Mouse (Mus musculus): ENCODE data around the gene Mis18a. TPM values are rescaled to one million over a fixed set of nuclear protein-coding genes. Genes with fewer than 3 reads are reported as not detected.

Gene Mis18a
- total RNA-seq (2015), result 117 and 121 TPM in 2 replicates
- 68.6 and 70.6 TPM in 2 replicates for total RNA-seq (2017)

DNA sequence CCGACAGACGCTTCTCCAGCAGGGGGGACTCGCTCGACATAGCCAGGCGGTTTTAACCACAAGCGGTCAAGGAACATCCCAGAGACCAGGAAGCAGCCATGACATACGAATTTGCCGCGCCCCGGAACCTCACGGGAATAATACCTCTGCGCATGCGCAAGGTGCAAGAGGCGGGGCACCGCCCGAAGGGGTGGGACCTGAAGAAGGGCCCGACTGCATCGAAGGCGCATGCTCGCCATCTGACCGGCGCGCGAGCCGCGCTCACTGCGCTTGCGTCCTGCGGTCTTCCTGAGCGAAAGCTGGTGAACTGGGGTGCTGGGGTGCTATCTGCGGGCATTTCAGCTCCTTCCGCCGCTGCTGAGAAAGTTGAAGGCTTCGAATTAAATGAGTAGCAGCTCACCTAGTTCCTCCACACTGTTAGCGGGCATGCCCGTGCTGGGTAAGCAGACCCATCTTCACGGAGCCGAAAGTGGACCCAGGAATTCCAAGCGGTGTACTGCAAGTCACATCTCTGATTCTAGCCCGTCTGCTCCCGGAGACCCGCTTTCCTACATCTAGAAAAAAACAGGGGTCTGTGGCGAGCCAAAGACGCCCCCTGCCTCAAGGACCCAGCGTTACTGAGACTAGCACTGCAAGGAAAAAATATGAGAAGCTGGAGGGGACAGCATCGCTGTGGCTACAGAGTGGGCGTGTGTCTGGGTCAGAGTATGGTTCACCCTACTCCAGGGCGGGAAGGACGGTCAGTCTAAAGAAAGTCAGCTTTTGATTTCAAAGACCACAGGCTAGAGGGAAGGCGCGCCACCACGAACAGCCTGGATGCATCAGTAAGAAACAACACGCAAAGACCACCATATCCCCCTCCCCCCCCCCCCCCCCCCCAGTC is at the start of gene Mis18a:
TSS of gene Mis18a (minus strand) at position 172 of the 883 bp plus-strand sequence.
- ATAC-seq (ENCODE audit: poor library complexity, severe bottlenecking), result peak; percentile 89

- no peak for ATAC-seq (ENCODE audit: poor library complexity, severe bottlenecking)
Measured at GRCm38 (mm10) chr16:90775946-90776520, 48.8 kb upstream of the Mis18a start.

DNA sequence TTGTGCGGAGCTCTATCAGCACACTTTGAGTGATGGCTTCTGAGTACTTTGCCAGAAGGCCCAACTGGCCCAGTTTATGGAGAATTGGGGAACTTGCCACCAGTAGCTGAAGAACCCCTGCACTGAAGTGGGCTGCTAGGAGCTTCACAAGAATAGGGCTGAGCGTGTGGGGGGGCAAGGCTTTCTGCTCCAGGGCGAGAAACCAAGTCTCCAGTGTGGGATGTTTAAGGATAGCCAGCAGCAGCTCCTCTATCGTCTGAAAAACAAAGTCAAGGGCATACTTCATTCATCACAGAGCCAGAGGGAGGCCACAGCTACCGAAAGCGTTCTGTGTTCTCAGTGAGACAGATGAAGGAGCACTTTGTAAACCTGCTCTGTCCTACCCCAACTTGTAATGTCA is 47.4 kb upstream of the Mis18a start:
- ATAC-seq (ENCODE audit: poor library complexity, severe bottlenecking), result no peak

GRCm38 (mm10) chr16:90774216-90774615 is 47.0 kb upstream of the Mis18a start:
- no peak for ATAC-seq (ENCODE audit: poor library complexity, severe bottlenecking)

DNA sequence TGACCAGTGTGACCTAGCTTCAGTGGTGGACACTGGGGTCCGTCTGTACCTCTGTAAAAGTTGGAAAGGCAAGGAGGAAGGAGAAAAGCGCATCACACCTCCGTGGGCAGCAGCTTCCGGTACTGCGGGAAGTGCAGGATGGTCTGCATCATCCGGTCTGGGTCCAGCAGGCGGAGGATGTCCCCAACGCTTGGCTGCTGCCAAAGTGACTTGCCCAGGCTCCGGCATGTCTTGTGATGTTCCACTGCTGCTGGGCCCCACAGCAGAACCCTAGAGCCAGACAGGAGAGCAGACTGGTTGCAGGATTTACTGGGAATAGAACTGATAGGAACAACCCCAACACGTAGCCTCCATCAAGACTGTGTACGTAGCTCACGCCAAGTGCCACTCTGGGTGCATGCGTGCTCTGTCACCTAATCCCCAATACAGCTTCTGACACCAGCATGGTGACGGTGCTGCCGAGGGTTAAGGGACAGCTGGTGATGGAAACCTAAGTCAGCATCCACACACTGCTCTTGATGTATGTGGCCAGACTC is 39.8 kb upstream of the Mis18a start:
- ATAC-seq (ENCODE audit: poor library complexity, severe bottlenecking), result no peak

GRCm38 (mm10) chr16:90765195-90765877 is 38.1 kb upstream of the Mis18a start:
- ATAC-seq (ENCODE audit: poor library complexity, severe bottlenecking), result peak; percentile 72

DNA sequence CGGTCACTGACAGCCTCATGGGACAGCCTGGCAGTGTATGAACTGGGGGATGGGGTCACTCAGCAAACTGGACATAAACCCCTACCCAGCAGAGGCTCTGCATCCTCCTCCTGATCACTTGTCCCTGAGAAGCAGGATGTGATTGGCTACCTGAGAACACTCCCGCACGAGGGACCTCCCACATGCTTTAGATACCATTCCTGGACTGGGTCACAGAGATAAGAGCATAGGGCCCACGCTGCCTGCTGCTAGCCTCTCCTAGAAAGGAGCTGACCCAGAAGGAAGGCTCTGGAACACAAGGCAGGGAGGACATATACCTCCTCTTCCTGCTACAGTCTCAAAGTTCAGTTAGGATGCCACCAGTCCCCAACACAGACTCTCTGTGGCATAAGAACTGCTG is 33.3 kb upstream of the Mis18a start:
- no peak for ATAC-seq (ENCODE audit: poor library complexity, severe bottlenecking)

- ATAC-seq (ENCODE audit: poor library complexity, severe bottlenecking), result no peak
Measured at GRCm38 (mm10) chr16:90759335-90759734, 32.1 kb upstream of the Mis18a start.

- ATAC-seq (ENCODE audit: poor library complexity, severe bottlenecking), result no peak
Measured at GRCm38 (mm10) chr16:90753386-90753941, 26.3 kb upstream of the Mis18a start.

DNA sequence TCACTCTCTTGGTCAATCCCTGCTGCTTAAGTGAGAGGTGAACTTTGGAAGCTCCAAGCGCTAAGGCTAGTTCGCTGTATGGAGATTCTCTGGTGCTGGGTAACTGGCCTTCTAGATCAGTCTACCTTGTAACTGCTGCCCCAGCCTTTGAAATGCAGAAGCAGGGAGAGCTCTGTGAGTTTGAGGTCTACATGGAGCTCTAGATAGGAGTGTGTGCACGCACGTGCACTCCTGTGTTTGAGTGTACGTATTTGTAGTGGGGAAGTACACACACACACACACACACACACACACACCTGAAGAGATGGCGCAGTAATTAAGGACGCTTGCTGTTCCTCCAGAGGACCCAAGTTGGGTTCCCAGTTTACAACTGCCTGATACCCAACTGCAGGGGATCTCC is 21.0 kb upstream of the Mis18a start:
- ATAC-seq (ENCODE audit: poor library complexity, severe bottlenecking), result no peak

DNA sequence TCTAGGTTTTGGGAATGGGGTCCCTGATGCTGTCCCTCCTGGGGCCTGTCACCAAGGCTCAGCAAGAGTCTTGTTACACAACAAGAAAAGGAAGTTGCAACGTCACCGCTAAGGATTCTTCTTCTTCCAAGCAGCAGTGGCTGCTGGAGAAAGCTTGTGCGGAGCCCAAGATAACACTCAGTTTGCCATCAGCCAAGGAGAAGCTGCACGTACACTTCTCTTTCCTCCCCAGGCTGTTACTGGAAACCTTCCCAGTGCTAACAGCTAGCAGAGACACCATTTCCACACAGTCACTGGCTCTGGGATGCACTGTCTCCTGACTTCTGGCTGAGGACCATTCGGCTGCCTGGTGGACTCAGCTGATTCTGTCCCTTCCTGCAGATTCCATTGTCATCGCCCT is 19.9 kb upstream of the Mis18a start:
- peak; percentile 50 for ATAC-seq (ENCODE audit: poor library complexity, severe bottlenecking)

- ATAC-seq (ENCODE audit: poor library complexity, severe bottlenecking), result no peak
Measured at GRCm38 (mm10) chr16:90738092-90738956, 11.1 kb upstream of the Mis18a start, which contains the start of gene Mrap. Gene Mrap, plus strand, starts transcription at chr16:90738207.

- no peak for ATAC-seq (ENCODE audit: poor library complexity, severe bottlenecking)
Measured at GRCm38 (mm10) chr16:90736672-90737270, 9.6 kb upstream of the Mis18a start.

- no peak for ATAC-seq (ENCODE audit: poor library complexity, severe bottlenecking)
Measured at GRCm38 (mm10) chr16:90735611-90736010, 8.4 kb upstream of the Mis18a start.

DNA sequence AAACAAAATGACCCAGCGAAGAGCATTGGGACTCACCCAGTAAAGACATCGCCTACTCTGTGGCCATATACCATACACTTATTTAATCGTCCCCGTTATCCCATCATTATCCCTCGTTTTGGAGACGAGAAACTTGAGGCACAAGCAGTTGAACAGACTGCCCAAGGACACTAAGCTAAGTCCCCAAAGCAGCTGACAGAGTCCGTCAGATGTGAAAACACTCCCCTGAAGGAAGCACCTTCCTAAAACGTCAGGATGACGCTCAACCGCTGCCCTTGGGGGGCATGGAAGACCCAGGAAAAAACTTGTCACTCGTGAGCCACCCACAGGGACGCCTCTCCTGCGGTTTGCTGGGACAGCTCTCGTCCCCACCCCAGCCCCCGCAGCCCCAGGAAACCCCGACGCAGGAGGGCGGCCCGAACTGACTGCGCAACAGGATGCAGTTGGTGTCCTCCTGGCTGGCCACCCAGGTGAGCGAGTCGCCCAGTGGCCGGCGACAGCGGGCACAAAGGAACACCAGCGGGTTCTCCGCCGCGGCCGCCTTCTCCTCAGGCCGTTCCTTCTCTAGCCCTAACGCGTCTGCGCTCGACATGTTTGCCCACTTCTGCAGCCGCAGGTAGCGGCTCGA is 490 bp downstream of the Mis18a start:
- ATAC-seq (ENCODE audit: poor library complexity, severe bottlenecking), result peak; percentile 57

DNA sequence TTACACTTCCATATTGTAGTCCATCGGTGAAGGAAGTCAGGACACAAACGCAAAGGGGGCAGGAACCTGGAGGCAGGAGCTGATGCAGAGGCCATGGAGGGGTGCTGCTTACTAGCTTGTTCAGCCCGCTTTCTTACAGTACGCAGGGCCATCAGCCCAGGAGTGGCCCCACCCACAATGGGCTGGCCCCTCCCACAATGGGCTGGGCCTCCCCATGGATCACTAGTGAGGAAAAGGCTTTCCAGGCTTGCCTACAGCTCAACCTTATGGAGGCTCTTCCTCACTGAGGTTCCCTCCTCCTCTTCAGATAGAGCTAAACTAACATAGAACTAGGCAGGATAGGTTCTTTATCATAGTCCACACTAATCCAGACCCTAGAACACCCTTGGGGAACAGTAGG is 3.2 kb downstream of the Mis18a start:
- no peak for ATAC-seq (ENCODE audit: poor library complexity, severe bottlenecking)

DNA sequence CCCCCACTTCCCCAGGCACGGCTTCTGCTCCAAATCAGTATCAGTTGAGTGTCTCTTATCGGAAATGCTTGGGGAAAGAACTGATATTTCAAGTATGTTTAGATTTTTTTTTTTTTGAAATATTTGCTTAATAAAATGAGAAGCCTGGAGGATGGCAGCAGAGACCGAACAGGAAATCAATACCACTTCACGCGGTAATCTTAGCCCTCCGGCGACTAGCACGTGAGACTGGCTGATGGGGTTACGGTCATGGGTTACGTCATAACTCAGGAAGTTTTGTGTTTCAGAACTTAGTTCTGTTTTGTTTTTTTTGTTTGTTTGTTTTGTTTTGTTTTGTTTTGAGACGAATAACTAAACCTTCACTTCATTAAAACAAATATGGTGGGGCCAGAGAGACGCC is 16.9 kb downstream of the Mis18a start:
- no peak for ATAC-seq (ENCODE audit: poor library complexity, severe bottlenecking)

DNA sequence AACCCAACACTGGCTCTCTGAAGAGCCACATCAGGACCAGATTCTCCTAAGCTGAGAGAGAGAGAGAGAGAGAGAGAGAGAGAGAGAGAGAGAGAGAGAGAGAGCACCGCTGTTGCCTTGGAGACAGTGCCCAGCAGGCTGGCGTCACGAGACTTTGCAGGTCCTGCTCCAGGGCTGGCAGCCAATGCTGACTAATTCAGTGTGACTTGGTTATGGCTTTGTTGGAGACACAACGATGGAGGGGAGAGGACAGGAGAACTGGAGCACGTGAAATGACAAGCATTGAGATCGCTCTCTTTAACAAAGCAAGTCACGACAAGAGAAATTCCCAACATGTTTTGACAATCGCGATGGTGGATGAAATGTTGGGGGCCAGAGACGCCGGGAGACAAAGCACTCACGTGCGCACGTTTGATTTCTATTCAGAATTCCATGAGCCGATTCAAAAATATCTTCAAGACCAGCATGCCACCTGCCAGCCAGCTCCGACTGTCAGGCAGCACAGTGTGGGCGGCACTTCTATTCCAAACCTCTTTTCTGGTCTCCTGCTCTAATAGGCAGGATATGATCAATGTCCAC is 17.4 kb downstream of the Mis18a start:
- no peak for ATAC-seq (ENCODE audit: poor library complexity, severe bottlenecking)

- ATAC-seq (ENCODE audit: poor library complexity, severe bottlenecking), result no peak
Measured at GRCm38 (mm10) chr16:90706279-90706678, 20.9 kb downstream of the Mis18a start.

All from megakaryocyte, adult 5-6 weeks (primary cell).